Mouse (Mus musculus) ovary, adult 18-20 months (tissue): ENCODE data around the gene Pcgf3.
A peak's percentile ranks its signal among the peaks of the same experiment; 100 is the strongest.
"Not testable (repeated sequence)": the region's sequence is repeated elsewhere in the genome, so short reads cannot be mapped to it uniquely, and the experiment has no call there.

Experiments
- DNase-seq: peaks from one replicate; pipeline ENCODE4 v3.0.0; 2022; ENCODE audit warnings: low spot score, mixed read lengths

Gene Pcgf3

DNA sequence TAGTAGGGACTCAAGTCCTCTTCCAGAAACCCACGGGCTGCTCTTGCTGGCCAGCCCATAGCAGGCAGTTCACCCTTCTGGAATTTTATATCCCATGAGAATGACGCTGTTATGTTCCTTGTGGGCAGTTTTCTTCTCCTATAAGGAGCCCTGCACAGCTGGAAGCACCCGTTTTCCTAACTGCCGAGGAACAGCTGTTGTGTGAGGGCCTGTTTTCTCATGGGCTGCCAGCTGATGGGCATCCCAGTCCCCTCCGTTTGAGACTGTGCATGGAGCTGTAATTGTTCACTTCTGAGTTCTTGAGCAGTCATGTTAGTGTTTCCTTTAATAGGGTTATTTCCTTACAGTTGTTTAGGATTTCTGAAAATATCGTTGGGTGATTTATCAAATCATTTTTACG, 8.6 kb downstream of the Pcgf3 start:
- DNase-seq, result no peak

DNA sequence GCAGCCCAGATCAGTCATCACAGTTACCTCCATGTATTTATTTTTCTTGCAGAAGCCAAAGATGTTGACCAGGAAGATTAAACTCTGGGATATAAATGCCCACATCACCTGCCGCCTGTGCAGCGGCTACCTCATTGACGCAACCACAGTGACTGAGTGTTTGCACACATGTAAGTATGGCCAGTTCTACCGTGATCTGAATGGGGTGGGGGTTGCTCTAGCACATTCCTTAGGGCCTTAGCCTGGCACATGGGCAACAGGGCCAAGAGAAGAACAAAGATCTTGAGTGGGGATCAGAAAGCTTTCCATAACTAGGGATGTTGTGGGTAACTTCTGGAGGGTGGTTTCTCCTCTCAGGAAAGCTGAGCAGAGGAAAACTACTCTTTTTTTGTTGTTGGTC, 12.7 kb downstream of the Pcgf3 start:
- DNase-seq, result no peak

DNA sequence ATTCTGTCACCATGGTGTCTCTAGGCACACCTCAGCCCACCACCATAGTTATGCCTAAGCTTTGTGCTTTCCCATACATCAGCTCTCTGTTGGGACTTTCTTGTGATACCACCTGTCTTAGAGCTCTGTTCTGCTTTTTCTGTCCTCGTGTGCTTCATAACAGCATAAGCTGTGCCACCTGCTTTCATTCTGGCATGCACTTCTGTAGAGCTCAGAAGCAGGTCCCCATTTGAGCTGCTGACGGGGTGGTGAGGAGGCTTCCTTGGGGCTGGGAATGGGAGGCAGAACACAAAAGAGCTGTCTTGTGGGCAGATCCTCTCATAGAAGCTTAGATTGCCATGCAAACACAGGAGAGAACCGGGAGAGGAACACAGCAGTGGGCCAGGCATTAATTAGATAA, 14.9 kb downstream of the Pcgf3 start:
- no peak for DNase-seq

DNA sequence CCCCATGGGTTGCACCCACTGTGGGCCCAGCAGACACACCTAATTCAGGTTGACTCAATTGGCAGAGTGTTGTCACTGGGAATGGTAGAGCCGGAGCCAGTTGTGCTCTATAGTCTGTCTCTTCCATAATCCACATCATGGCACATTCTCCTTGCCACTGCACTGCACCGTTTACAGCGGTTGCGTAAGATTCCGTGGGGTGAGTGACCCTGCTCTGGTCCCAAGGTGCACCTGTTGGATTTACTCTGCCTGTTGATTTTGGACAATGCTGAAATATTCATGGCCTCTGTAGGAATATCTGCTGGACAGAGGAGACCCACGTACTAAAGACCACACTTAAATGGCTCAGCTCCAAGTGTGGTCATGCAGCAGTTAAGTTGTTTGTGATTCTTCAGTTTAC, 22.0 kb downstream of the Pcgf3 start:
- no peak for DNase-seq

DNA sequence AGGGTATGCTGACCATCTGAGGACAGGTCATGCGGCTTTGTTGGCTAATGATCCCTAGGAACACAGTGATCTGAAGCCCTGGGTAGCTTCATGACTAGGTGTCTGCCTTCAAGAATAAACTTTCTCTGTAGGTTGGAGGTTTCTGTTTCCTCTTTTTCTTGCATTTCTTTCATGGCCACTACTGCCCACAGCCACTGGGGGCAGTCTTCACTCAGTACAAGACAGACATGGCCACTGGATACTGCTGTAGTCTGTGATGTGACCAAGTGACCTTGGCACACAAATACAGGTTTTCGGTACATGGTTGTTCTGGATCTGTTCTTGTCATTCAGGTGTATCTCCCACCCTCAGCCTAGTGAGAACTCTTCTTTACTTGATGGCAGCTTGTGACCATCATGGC, 24.2 kb downstream of the Pcgf3 start:
- DNase-seq, result no peak

DNA sequence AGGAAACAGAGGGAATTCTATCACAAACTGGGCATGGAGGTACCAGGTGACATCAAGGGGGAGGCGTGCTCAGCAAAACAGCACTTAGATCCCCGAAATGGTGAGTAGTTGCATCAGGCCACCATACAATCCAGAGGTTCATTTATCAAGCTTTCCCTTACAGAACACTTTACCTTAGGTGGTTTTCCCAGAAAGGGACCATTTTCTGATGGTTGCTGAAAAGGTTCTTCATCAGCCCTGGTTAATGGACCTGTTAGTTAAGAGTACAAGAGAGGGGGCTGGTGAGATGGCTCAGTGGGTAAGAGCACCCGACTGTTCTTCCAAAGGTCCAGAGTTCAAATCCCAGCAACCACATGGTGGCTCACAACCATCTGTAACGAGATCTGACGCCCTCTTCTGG, 25.1 kb downstream of the Pcgf3 start:
- DNase-seq, result not testable (repeated sequence)

DNA sequence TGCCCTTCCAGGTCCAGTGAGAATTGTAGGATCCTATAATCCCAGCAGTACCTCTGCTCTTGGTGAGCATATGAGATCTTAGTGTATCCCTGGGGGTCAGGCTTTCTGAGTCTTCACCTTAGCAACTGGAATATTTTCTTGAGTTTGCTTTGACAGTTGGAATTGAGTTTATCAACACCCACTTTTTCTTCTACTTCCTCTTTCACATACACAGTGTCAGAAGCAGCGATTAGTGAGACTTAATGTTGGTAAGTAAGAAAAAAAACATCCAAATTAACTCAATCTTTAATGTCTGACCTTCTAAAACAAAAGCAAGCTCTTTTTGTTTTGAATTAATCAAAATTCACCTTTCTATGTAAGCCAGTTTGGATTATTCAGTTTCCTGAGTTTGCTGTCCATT, 40.5 kb downstream of the Pcgf3 start:
- DNase-seq, result no peak

DNA sequence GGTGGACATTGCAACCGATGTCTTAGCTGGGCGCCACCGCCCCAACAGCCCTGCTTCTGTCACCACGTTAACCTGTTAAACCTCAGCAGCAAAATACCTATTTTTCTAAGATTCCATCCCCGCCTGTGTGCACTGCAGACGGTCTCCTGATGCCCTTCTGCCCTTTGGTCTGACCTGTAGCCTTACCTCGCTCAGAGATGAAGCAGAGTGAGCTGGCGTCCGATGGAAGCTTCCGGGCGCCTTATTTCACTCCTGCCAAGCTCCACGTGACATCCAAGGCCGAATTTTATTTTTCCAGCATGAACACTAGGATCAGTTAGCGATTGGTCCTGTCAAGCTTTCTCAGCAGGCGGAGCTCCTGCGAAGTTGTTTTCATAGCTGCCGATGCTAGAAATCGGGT, 41.3 kb downstream of the Pcgf3 start:
- no peak for DNase-seq

DNA sequence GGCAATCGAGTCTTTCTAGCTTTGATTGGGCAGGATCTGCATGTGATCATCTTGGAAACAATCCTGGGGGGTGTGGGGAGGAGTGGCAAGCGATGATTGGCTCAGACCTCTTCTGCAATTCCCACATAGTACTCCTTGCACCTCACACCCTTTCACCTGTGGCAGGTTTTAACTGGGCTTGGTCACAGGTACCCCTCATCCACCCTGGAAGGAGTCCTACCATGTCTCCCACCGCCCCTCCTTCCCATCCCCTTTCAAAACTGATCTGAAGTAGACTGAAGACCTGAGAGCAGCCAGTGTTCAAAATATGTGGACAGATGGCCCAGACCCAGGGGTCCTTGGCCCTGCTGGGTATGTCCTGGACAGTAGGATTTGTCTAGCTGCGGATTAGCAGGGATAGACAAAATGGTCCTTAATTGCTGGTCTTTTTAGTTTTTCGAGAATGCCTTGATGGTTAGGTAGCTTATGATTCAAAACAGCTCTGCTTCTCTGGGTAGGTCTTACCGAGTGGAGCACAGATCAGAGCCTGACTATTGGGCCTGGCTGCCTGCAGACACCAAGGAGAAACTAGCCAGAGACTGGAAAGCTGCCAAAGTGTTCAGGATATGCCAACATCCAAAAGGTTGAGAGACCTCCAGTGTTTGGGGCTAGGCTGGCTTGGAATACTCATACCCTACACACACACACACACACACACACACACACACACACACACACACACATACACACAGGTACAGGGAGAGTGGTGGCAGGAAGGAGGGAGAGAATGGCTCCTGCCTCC, 54.7 kb downstream of the Pcgf3 start:
- no peak for DNase-seq

DNA sequence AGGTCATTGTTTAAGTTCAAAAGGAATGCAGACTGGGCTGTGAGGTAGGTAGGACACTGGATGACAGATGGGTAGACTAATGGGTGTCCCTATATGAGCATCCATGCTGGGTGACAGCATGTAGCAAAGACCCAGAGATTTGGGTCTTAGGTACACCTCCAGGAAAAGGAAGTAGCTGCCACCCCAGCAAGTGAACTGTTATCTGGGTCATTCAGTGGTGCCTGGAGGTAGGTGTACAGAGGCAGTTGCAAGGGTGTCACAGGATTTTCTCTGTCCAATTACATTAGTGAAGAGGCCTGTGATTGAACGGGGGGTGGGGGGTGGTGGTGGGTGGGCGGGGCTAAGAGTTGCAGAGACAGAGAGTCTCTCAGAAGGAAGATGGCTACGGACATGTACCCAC, 55.6 kb downstream of the Pcgf3 start:
- DNase-seq, result no peak

DNA sequence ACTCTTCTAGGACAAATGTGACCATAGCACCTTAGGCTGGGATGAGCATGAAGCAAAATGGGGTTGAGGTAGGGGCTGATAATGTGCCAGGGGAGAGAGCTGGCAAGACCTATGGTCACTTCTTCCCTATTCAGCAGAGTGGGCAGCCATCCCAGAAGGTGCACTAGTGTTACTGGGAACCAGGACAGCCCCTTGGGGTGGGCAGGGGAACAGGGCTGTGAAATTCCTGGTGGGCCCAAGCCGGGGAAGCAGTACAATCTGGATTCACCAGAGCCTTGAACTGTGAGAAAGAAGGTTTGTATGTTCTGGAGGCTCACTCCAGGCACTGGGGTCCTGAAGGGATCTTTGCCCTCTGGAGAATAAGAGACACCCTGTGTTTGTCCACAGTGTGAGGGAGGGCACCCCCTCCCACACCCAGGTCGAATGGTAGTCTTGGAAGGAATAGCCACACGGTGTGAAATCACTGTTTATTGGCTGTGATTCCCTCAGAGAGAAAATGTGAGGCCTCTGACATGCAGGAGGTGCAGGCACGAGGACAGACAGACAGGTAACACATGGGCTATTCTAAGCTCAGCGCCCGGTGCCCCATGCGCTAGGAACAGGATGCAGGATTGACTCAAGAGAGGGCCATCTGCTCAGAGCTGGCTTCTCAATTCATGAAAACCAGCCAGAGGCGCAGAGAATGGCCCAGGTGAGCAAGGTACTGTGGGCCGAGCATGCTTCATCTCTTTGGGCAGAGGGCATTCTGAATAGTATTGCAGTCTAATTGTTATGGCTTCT, 57.3 kb downstream of the Pcgf3 start:
- no peak for DNase-seq

DNA sequence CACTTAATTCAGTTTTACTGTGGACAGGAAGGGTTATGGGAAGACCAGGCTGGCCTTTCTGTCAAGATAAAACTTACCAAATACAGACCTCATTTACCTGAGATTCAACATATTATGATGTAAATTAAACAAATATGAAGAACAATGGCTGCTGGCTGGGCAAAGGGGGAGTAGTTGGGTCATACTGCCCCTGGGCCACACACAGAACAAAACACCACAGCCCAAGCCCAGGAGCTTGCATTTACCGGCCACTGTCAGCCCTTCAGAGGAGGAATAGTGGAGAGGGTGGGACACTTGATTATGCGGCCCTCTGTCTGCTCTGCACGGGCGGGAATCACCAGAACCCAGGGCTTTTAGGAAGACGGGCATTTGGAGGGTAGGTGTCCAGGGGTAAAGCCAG, 57.9 kb downstream of the Pcgf3 start:
- DNase-seq, result no peak

DNA sequence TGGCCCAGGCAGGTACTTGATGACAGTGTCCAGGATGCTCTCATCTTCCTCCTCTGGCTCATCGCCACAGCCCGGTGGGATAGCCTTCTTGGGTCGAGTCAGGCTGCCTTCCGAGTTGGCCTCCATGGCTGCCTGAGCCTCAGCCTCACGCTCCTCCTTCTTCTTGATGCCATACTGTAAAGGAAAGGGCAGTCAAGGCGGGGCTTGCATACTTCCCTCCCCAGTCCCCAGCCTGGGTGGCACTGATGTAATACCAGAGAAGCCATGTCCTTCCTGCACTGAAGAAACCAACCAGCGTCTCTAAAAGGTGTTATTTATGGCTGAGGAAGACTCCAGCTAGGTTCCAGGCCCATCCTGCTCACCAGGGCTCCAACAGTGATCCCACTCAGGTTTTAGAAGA, 59.1 kb downstream of the Pcgf3 start:
- no peak for DNase-seq

DNA sequence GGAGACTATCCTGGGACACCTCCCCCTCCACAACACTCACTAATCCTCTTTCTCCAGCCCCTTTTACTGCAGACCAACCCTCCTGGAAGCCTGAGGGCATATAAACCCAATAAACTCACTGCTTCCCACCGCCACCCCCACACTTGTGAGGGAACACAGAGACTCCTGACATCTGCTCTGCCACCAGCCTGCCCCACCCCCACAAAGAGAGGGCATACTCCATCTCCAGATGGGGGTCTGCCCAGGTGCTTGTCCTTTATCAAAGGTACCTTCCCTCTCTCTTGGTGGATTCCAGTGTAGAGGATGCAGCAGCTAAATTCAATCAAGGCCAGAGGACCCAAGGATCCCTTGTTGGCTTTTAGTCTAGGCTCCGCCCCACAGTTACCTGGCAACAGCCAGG, 60.0 kb downstream of the Pcgf3 start:
- DNase-seq, result no peak

DNA sequence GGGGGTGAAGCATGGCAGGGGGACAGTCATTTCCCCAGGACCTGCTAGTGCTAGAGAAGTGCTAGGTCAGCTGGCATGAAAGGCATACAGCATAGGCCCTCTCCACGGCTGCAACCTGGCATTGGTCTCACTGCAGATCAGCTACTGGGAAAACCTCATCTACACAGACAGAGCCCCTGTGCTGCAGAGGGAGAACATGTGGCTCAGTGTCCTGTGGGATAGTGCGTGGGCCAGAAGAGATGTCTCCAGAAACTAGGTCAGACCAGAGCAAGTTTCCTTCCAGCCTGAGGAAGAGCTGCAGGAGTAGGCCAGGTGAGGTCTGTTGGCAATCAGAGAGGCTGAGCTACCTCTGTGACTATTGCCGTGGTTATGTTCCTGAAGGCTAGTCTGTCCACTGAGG, 60.9 kb downstream of the Pcgf3 start:
- no peak for DNase-seq

DNA sequence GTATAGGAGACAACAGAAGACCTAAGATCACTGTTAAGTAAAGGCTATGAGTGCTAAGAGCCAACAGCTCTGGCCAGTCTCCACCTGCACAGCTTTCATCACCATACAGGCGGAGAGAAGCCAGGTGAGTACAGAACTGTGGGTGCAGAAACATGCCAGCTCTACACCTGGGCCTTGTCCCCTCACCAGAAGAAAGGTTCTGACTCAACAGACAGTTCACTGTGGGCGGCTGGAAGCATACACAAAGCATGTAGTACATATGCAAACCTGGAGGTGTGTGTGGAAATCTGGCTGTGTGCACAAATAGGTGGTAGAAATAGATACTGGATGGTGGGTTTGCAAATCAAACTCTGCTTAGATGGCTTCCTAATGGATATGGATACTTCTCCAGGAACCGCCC, 61.6 kb downstream of the Pcgf3 start:
- DNase-seq, result no peak

DNA sequence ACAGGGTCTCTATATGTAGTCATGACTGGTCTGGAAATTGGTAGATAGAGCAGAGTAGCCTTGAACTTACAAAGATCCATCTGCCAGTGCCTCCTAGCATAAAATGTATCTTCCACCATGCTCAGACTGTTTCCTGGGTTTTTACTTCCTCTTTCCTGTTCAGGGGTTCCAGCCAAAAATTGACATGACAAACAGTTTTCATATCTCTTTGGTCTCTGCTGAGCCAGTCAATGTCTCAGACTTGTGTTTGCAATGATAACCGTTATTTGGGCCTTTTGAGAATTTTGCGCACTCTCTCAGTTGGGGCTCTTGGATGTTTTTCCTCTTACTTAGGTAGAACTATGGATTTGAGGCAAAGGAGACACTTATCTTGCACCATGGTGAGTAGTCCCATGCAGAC, 73.2 kb downstream of the Pcgf3 start:
- DNase-seq, result no peak

DNA sequence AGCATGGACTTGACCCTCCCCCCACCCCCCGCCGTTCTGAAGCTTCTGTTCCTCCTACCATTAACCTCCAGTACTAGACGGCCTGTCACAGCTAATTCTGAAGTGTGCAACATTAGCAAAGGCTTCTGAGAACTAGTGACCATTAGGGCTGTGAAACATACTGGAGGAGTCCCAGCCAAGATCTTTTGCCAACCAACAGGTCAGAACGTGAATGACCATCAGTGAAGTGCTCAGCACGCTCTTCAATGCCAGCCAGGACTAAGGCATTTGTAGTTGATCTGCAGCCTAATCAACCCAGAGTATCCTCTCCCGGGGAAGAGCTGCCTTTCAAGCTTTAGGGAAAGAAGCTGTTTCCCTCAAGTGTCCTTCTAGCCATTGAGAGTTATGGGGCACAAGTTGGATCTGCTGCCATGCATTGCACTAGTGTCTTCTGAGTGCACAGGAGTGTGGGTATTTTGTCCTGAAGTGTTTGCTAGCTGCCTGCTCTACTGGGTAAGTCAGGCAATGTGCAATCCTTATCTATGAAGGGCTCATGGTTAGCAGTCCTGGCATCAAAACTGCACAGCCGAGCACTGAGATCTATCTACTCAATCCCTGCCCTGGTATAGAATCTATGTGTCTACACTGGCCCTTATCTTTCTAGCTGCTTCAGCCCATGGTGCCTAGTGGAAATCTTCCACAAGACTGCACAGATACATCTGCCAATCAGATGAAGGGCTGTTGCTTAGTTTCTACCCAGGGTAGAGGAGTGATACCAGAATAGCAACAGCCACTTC, 82.7 kb downstream of the Pcgf3 start:
- DNase-seq, result no peak

DNA sequence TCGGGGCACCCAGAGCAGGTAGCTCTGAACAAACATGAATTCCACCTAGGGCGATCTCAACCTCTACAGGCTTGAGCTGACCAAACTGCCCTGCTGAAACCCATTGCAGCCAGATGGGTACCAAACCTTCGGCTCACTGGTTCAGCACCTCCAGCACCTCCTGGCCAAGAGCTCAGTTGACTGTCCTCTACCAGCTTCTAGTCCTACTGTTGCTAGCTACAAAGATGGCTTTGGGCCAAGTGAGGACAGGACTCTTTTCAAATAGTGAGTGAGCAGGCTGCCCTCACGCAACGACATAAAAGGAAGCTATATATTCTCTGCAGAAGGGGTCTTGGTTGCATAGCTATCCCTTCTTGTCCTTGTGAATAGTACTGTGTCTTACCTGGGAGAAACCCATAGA, 86.6 kb downstream of the Pcgf3 start:
- DNase-seq, result no peak

DNA sequence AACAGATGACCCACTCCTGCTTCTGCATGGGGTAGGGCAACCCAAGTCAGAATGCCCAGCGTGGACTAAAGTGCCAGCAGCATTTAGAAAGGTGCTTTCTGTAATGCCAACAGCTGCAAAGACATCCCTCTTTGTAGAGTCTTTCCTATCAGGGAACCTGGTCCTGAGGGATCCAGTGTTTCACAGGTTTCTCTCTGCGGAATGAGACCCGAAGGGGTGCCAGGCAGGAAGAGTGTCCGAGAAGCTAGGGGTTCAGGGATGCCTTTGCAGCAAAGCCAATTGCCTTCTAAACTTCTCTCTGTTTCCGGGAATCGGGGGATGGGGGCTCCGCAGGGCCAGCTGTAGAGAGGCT, 88.1 kb downstream of the Pcgf3 start:
- no peak for DNase-seq

DNA sequence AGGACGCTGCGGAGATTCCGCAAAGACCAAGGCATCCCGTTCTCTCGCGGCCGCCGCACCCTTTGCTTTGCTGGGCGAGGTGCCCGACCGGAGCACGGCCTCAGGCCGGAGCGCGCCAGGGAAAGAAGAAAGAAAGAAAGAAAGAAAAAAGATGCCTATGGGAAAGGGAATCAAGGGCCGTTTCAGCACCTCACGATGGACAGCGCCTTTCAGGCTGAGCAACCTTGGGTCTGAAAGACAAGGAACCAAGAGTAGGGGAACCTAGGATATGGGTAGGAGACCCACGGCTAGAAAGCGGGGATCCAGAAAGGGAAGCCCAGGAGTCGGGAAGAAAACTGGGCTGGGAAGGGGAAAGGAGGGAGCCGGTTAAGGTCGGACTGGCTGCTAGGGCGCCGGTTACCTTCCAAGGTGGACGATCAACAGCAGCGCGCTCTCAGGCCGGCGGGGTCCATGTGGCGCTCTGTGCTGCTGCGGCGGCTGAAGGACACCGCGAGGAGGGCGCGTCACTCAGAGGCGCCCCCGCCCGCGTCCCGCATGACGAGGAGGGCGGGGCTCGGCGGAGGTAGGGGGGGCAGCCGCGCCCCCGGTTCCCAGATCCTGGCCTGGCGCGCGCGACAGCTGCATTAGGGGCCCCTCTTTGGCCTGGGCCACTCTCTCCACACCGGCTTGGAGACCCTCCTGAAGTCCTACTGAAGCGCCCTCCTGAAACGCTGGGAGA, 88.6 kb downstream of the Pcgf3 start, which contains the start of gene Cplx1:
Gene Cplx1, minus strand, starts transcription at position 536 of the 718 bp plus-strand sequence.
- DNase-seq, result peak; percentile 50

DNA sequence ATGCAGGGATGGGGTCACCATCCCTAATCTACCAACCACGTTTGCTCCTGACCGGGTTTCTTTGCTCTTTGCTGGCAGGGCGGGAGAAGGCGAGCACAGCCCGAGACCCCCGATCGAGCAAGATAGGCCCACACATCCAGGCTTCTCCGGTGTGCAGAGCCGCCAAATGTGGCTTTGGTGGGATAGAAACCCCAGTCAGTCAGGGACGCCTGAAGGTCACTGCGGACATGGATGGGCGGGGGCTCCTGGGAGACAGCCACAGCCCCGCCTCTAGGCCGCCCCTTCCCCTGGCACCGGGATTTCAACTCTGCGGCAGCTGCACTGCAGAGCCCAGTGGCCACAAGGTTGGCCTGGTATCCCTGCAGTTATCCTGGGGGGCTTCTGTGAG, 89.2 kb downstream of the Pcgf3 start:
- no peak for DNase-seq
